Mouse (Mus musculus): Measurements from ENCODE around the gene Agap1.

Agap1 gene

GRCm38 (mm10) chr1:89454196-89455123, at the start of gene Agap1:
Gene Agap1, plus strand, starts transcription at chr1:89454806.
- peak; percentile 96 for DNase-seq

- no peak for DNase-seq
Observed at GRCm38 (mm10) chr1:89405991-89406390, 48.6 kb upstream of the Agap1 start.

GRCm38 (mm10) chr1:89407986-89408385, 46.6 kb upstream of the Agap1 start:
- no peak for DNase-seq

GRCm38 (mm10) chr1:89413122-89413521, 41.5 kb upstream of the Agap1 start:
- peak; percentile 29 for DNase-seq

GRCm38 (mm10) chr1:89414563-89414962, 40.0 kb upstream of the Agap1 start:
- DNase-seq: no peak

GRCm38 (mm10) chr1:89416929-89417328, 37.7 kb upstream of the Agap1 start:
- DNase-seq: no peak

- DNase-seq: no peak
Observed at GRCm38 (mm10) chr1:89420642-89421041, 34.0 kb upstream of the Agap1 start.

- DNase-seq: no peak
Observed at GRCm38 (mm10) chr1:89421401-89421800, 33.2 kb upstream of the Agap1 start.

- no peak for DNase-seq
Observed at GRCm38 (mm10) chr1:89424563-89424962, 30.0 kb upstream of the Agap1 start.

GRCm38 (mm10) chr1:89426137-89426536, 28.5 kb upstream of the Agap1 start:
- DNase-seq: no peak

- DNase-seq: no peak
Observed at GRCm38 (mm10) chr1:89428671-89429070, 25.9 kb upstream of the Agap1 start.

- peak; percentile 87 for DNase-seq
Observed at GRCm38 (mm10) chr1:89429946-89430640, 24.5 kb upstream of the Agap1 start.

GRCm38 (mm10) chr1:89439351-89439750, 15.3 kb upstream of the Agap1 start:
- DNase-seq: no peak

GRCm38 (mm10) chr1:89441236-89441897, 13.2 kb upstream of the Agap1 start:
- DNase-seq: peak; percentile 49

GRCm38 (mm10) chr1:89443512-89443911, 11.1 kb upstream of the Agap1 start:
- no peak for DNase-seq

- DNase-seq: no peak
Observed at GRCm38 (mm10) chr1:89444014-89444413, 10.6 kb upstream of the Agap1 start.

- peak; percentile 69 for DNase-seq
Observed at GRCm38 (mm10) chr1:89450139-89450538, 4.5 kb upstream of the Agap1 start.

- no peak for DNase-seq
Observed at GRCm38 (mm10) chr1:89452138-89452537, 2.5 kb upstream of the Agap1 start.

- DNase-seq: no peak
Observed at GRCm38 (mm10) chr1:89453666-89454065, 940 bp upstream of the Agap1 start.

- DNase-seq: peak; percentile 71
Observed at GRCm38 (mm10) chr1:89455421-89456091, 950 bp downstream of the Agap1 start.

- DNase-seq: peak; percentile 34
Observed at GRCm38 (mm10) chr1:89456456-89456855, 1.9 kb downstream of the Agap1 start.

- no peak for DNase-seq
Observed at GRCm38 (mm10) chr1:89457126-89458031, 2.8 kb downstream of the Agap1 start.
